Mouse (Mus musculus): ENCODE data around the gene Abhd4. TPM values are rescaled to one million over a fixed set of nuclear protein-coding genes. Genes with fewer than 3 reads are reported as not detected.

Gene Abhd4
- polyA plus RNA-seq, 1 experiment from 2014 or later, result 42.5 TPM

- Histone ChIP-seq H3K4me3 (no peak overlapping the region), H3K9me3 (no peaks in the 10 kb centered on the region), H3K36me3 (replicated peaks) (peaks cover 20% of the 10 kb centered on the region), H3K27me3 (ENCODE audit: poor library complexity, severe bottlenecking) (no peaks in the 10 kb centered on the region), H3K27ac (no peak overlapping the region), H3K4me1 (peaks cover 7% of the 10 kb centered on the region; the same call in 1 of the 2 replicates)
- WGBS, result 95% methylated on average over 3 of the region's 3 CpGs
- no peak for DNase-seq (ENCODE audit: extremely low spot score, low spot score)
Measured at GRCm38 (mm10) chr14:54270413-54270812, 16.4 kb downstream of the Abhd4 start.

GRCm38 (mm10) chr14:54271976-54272606 lies 18.1 kb downstream of the Abhd4 start:
- no peak for DNase-seq (ENCODE audit: extremely low spot score, low spot score)
- Histone ChIP-seq H3K27me3 (ENCODE audit: poor library complexity, severe bottlenecking) (no peaks in the 10 kb centered on the region), H3K27ac (no peak overlapping the region), H3K9me3 (no peaks in the 10 kb centered on the region), H3K4me1 (peaks cover 7% of the 10 kb centered on the region; the same call in 1 of the 2 replicates), H3K4me3 (no peak overlapping the region), H3K36me3 (replicated peaks) (peaks cover 15% of the 10 kb centered on the region)
- 85% methylated on average over 3 of the region's 3 CpGs for WGBS

DNA sequence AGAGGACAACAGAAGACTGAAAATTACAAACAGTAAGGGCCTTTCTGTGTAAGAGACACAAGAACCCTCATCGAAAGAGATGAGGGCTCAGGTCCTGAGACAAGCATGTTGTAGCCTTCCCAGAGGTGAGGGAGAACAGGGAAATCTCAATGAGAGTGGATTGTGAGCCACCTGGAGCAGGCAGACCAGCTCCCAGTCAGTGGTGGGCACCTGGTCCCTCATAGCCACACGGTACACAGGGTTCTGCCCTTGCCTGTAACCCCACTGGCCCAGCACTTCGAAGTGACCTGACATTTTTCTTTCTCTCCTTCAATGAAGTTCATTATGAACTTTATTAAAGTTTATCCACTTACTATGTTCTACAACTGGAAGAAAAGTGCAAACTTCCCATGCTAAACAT lies 18.7 kb downstream of the Abhd4 start:
- Histone ChIP-seq H3K36me3 (replicated peaks) (peaks cover 10% of the 10 kb centered on the region), H3K4me1 (peaks cover 7% of the 10 kb centered on the region; the same call in 1 of the 2 replicates), H3K9me3 (no peaks in the 10 kb centered on the region), H3K27ac (no peak overlapping the region), H3K27me3 (ENCODE audit: poor library complexity, severe bottlenecking) (no peaks in the 10 kb centered on the region), H3K4me3 (no peak overlapping the region)
- WGBS, result 91% methylated on average over 3 of the region's 3 CpGs
- no peak for DNase-seq (ENCODE audit: extremely low spot score, low spot score)

DNA sequence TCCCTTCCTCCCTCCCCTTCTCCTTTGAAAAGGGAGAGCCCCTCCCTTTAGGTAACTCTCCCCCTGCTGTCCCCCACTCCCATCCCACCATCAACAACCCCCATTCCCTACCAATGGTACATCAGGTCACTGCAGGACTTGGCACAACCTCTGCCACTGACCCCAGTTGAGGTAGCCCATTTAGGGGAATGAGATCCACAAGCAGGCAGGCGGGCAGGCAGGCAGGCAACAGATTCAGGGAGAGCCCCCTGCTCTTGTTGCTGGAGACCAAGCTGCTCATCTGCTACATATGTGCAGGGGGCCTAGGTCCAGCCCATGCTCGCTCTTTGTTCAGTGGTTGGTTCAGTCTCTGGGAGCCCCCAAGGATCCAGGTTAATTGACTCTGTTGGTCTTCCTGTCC lies 22.5 kb downstream of the Abhd4 start:
- H3K4me1 ChIP-seq, result peaks cover 3% of the 10 kb centered on the region; the same call in 1 of the 2 replicates
- no peak overlapping the region for H3K4me3 ChIP-seq
- H3K27me3 ChIP-seq (ENCODE audit: poor library complexity, severe bottlenecking), result no peaks in the 10 kb centered on the region
- H3K9me3 ChIP-seq, result no peaks in the 10 kb centered on the region
- WGBS, result 88% methylated on average over 2 of the region's 2 CpGs
- no peaks in the 10 kb centered on the region for H3K36me3 ChIP-seq (replicated peaks)
- no peak for DNase-seq (ENCODE audit: extremely low spot score, low spot score)
- H3K27ac ChIP-seq, result no peak overlapping the region

DNA sequence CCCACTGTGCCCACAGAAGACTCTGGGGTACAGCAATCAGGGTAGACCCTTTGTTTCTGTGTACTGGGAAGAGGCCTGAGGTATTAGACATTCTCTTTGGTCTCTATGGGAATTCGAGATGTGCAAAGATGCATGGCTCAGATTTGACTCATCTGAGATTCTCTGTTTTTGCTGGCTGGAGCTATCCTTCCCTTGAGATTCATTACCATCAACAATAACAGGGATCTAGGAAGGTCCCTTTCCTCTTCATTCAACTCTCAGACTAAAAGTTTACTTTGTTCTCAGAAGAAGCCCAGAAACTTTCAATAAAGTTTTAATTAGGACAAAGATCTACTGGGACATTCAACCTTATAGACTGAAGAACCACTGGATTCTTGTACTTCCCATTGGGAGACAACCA lies 30.9 kb downstream of the Abhd4 start, which contains the start of gene Olfr49:
Gene Olfr49, minus strand, starts transcription at position 101 of the 400 bp plus-strand sequence.
- WGBS, result 93% methylated on average over 1 of the region's 1 CpGs

GRCm38 (mm10) chr14:54300136-54300535 lies 46.1 kb downstream of the Abhd4 start:
- Histone ChIP-seq H3K36me3 (replicated peaks) (no peaks in the 10 kb centered on the region), H3K9me3 (peaks cover 11% of the 10 kb centered on the region), H3K4me3 (no peak overlapping the region), H3K27ac (no peak overlapping the region), H3K4me1 (no peaks in the 10 kb centered on the region), H3K27me3 (ENCODE audit: poor library complexity, severe bottlenecking) (peaks cover 10% of the 10 kb centered on the region)
- WGBS, result 87% methylated on average over 5 of the region's 5 CpGs
- no peak for DNase-seq (ENCODE audit: extremely low spot score, low spot score)

More for the DNA sequence above, 30.9 kb downstream of the Abhd4 start, which contains the start of gene Olfr49:
- Histone ChIP-seq H3K4me1 (no peaks in the 10 kb centered on the region), H3K9me3 (no peaks in the 10 kb centered on the region), H3K27me3 (ENCODE audit: poor library complexity, severe bottlenecking) (no peaks in the 10 kb centered on the region), H3K36me3 (replicated peaks) (no peaks in the 10 kb centered on the region), H3K4me3 (no peak within 1 kb of the TSS), H3K27ac (no peak within 1 kb of the TSS)
- no peak for DNase-seq (ENCODE audit: extremely low spot score, low spot score)

GRCm38 (mm10) chr14:54300676-54301075 lies 46.7 kb downstream of the Abhd4 start:
- no peak overlapping the region for H3K27ac ChIP-seq
- no peaks in the 10 kb centered on the region for H3K36me3 ChIP-seq (replicated peaks)
- peaks cover 10% of the 10 kb centered on the region for H3K27me3 ChIP-seq (ENCODE audit: poor library complexity, severe bottlenecking)
- WGBS, result 92% methylated on average over 3 of the region's 3 CpGs
- H3K4me1 ChIP-seq, result no peaks in the 10 kb centered on the region
- DNase-seq (ENCODE audit: extremely low spot score, low spot score), result no peak
- H3K4me3 ChIP-seq, result no peak overlapping the region
- peaks cover 11% of the 10 kb centered on the region for H3K9me3 ChIP-seq

DNA sequence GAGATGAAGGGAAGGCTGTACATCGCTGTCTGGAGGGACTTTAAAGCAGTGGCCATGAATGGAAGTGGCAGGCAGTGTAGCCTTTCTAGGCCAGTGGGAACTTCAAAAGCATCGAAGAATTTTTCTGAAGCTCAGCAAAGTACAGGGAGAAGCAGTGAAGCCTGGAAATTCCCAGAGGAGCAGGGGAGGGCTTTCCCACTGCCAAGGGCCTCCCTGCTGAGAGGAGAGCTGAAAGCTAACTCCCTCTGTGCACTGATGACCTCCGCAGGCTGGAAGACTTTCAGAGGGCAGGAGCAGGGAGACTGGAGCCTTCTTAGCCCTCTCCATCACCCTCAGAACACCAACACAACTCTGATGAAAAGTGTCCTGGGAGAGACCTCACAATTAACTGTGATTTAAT lies 57.8 kb downstream of the Abhd4 start:
- Histone ChIP-seq H3K4me3 (no peak overlapping the region), H3K27ac (peak overlapping the region; percentile 54; the same call in 1 of the 2 replicates), H3K27me3 (ENCODE audit: poor library complexity, severe bottlenecking) (no peaks in the 10 kb centered on the region), H3K36me3 (replicated peaks) (no peaks in the 10 kb centered on the region), H3K4me1 (peaks cover 5% of the 10 kb centered on the region), H3K9me3 (no peaks in the 10 kb centered on the region)
- 39% methylated on average over 3 of the region's 3 CpGs for WGBS
- DNase-seq (ENCODE audit: extremely low spot score, low spot score), result no peak

Other genes starting within 250 kb of the Abhd4 start
- gene Dad1, start 84 bp upstream of the Abhd4 start, polyA plus RNA-seq (2016; fragmentation: Nextera tagmentation; extraction: Ambion mirVana), result 247 and 249 TPM in 2 replicates
- gene Olfr49, start 30.8 kb downstream of the Abhd4 start, polyA plus RNA-seq (2016; fragmentation: Nextera tagmentation; extraction: Ambion mirVana), result not detected in 2 replicates
- gene Oxa1l, start 106.6 kb downstream of the Abhd4 start, polyA plus RNA-seq (2016; fragmentation: Nextera tagmentation; extraction: Ambion mirVana), result 55.2 and 59.0 TPM in 2 replicates
- 4.1 and 4.3 TPM in 2 replicates for gene Slc7a7, start 163.6 kb downstream of the Abhd4 start, polyA plus RNA-seq (2016; fragmentation: Nextera tagmentation; extraction: Ambion mirVana)
- gene Mrpl52, start 172.7 kb downstream of the Abhd4 start, polyA plus RNA-seq (2016; fragmentation: Nextera tagmentation; extraction: Ambion mirVana), result 200 and 201 TPM in 2 replicates
- gene Mmp14, start 177.4 kb downstream of the Abhd4 start, polyA plus RNA-seq (2016; fragmentation: Nextera tagmentation; extraction: Ambion mirVana), result 52.4 and 54.6 TPM in 2 replicates
- gene Lrp10, start 209.9 kb downstream of the Abhd4 start, polyA plus RNA-seq (2016; fragmentation: Nextera tagmentation; extraction: Ambion mirVana), result 23.8 and 24.4 TPM in 2 replicates
- gene Rem2, start 221.9 kb downstream of the Abhd4 start, polyA plus RNA-seq (2016; fragmentation: Nextera tagmentation; extraction: Ambion mirVana), result 12.5 TPM in 2 replicates